Mouse (Mus musculus): ENCODE data around the gene Ndufa4l2. TPM values are rescaled to one million over a fixed set of nuclear protein-coding genes. Genes with fewer than 3 reads are reported as not detected.

Gene Ndufa4l2
- polyA plus RNA-seq, 1 experiment from 2014 or later: 64.6 TPM

DNA sequence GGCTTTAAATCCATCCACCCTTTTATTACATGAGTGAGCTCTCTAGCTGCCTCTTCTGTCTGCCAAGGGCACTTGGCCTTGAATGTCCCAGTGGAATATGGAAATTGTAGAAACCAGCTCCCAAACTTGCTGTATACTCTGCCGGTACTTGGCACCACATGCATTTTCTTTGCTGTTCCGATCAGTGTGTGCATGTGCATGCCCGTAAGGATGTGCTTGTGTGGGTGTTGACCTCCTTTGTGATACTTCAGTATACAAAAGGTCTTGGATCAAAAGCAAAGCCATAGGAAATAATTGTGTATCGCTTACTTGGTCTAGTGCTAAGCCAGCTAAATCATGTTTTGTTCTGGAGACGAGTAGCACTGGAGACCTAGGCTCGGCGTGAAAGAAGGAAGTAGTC, 25.9 kb upstream of the Ndufa4l2 start:
- no peaks in the 10 kb centered on the region for H3K4me1 ChIP-seq (ENCODE audit: control insufficient read depth, insufficient read depth, low read length)
- no peaks in the 10 kb centered on the region for H3K27me3 ChIP-seq (replicated peaks; ENCODE audit: control insufficient read depth, insufficient read depth, low read length)
- WGBS: 87% methylated on average over 7 of the region's 7 CpGs
- H3K4me3 ChIP-seq (ENCODE audit: low read length): no peak overlapping the region
- no peaks in the 10 kb centered on the region for H3K9me3 ChIP-seq (ENCODE audit: control insufficient read depth, low read length)
- H3K4me2 ChIP-seq (ENCODE audit: low read depth, low read length): no peak overlapping the region
- ATAC-seq: no peak
- no peak overlapping the region for H3K9ac ChIP-seq (ENCODE audit: low read depth, low read length)
- peaks cover 9% of the 10 kb centered on the region for H3K36me3 ChIP-seq (ENCODE audit: control insufficient read depth, insufficient read depth, low read length)
- no peak overlapping the region for H3K27ac ChIP-seq (ENCODE audit: low read length)

DNA sequence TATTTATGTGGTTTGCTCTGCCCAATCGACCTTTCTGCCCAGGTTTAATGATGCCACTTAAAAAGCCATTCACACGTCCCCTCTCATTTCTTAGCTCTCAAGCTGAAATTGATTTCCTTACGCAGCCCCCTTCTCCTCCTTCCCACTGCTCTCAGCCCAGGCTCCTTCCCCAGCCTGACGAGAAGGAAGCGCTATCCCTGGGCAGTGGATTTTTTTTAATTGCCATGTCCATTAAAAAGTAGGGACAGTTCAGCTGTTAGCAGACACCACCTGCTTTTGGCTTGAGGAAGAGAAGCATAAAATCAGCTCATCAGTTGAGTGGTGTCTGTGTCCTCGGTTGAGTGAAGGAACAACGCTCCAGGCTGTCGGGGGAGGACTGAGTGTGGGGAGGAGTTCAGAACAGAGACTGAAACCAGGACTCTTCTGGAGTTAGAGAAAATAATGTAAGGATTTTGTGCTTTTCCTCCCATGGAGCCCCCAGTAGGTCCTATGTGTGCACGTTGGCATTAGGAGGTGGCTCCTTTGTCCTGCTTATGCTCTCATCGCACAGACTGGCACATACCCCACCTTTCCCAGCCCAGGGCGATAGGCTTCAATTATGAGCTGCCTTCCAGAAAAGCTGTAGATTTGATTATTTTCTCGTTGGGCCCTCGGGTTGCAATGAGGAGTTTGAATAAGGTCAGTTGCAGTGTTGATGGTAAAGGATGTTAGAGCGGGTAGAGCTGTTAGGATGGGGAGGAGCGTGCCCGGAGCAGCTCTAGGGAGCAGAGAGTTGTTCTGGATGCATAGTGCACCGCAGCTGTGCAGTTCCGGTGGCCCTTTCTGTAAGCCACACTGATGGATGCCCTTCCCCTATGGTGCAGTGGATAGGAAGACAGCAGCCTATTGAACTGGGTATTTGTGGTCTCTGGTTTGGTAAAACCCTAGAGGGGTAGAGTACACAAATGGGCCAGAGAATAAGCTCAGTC, 24.3 kb upstream of the Ndufa4l2 start:
- WGBS: 85% methylated on average over 18 of the region's 18 CpGs
- Histone ChIP-seq H3K27me3 (replicated peaks; ENCODE audit: control insufficient read depth, insufficient read depth, low read length) (no peaks in the 10 kb centered on the region), H3K4me1 (ENCODE audit: control insufficient read depth, insufficient read depth, low read length) (no peaks in the 10 kb centered on the region), H3K4me3 (ENCODE audit: low read length) (no peak overlapping the region), H3K9me3 (ENCODE audit: control insufficient read depth, low read length) (no peaks in the 10 kb centered on the region), H3K4me2 (ENCODE audit: low read depth, low read length) (no peak overlapping the region), H3K9ac (ENCODE audit: low read depth, low read length) (no peak overlapping the region), H3K27ac (ENCODE audit: low read length) (no peak overlapping the region), H3K36me3 (ENCODE audit: control insufficient read depth, insufficient read depth, low read length) (peaks cover 14% of the 10 kb centered on the region)
- no peak for ATAC-seq

- no peak overlapping the region for H3K4me3 ChIP-seq (ENCODE audit: low read length)
- H3K36me3 ChIP-seq (ENCODE audit: control insufficient read depth, insufficient read depth, low read length): peaks cover 12% of the 10 kb centered on the region
- no peak overlapping the region for H3K27ac ChIP-seq (ENCODE audit: low read length)
- no peaks in the 10 kb centered on the region for H3K9me3 ChIP-seq (ENCODE audit: control insufficient read depth, low read length)
- H3K27me3 ChIP-seq (replicated peaks; ENCODE audit: control insufficient read depth, insufficient read depth, low read length): no peaks in the 10 kb centered on the region
- no peak overlapping the region for H3K4me2 ChIP-seq (ENCODE audit: low read depth, low read length)
- no peak for ATAC-seq
- no peaks in the 10 kb centered on the region for H3K4me1 ChIP-seq (ENCODE audit: control insufficient read depth, insufficient read depth, low read length)
- no peak overlapping the region for H3K9ac ChIP-seq (ENCODE audit: low read depth, low read length)
- WGBS: 78% methylated on average over 8 of the region's 8 CpGs
These were observed 23.6 kb upstream of the Ndufa4l2 start for GRCm38 (mm10) chr10:127491128-127491512.

GRCm38 (mm10) chr10:127492118-127492517, 22.6 kb upstream of the Ndufa4l2 start:
- Histone ChIP-seq H3K27ac (ENCODE audit: low read length) (no peak overlapping the region), H3K27me3 (replicated peaks; ENCODE audit: control insufficient read depth, insufficient read depth, low read length) (no peaks in the 10 kb centered on the region), H3K4me3 (ENCODE audit: low read length) (no peak overlapping the region), H3K9me3 (ENCODE audit: control insufficient read depth, low read length) (no peaks in the 10 kb centered on the region), H3K9ac (ENCODE audit: low read depth, low read length) (no peak overlapping the region), H3K36me3 (ENCODE audit: control insufficient read depth, insufficient read depth, low read length) (peaks cover 12% of the 10 kb centered on the region), H3K4me1 (ENCODE audit: control insufficient read depth, insufficient read depth, low read length) (no peaks in the 10 kb centered on the region), H3K4me2 (ENCODE audit: low read depth, low read length) (no peak overlapping the region)
- WGBS: 86% methylated on average over 3 of the region's 3 CpGs
- ATAC-seq: no peak

DNA sequence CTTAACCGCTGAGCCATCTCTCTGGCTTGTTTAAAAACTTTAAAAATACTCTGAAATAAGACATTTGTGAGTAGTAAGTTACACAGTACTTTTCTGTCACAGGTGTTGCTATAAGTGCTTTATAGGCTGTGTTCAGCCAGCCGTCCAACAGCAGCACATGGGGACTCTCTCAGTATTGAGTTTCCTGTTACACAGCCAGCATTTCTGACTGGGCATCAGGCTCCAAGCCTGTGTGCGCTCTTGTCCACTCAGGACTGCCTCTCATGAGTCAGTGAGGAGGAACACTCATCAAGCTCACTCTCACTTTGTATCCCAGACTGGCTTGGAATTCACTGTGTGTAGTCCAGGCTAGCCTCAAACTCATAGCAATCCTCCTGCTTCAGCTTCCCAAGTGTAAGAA, 18.6 kb upstream of the Ndufa4l2 start:
- ATAC-seq: no peak
- peaks cover 16% of the 10 kb centered on the region for H3K36me3 ChIP-seq (ENCODE audit: control insufficient read depth, insufficient read depth, low read length)
- H3K4me1 ChIP-seq (ENCODE audit: control insufficient read depth, insufficient read depth, low read length): no peaks in the 10 kb centered on the region
- no peak overlapping the region for H3K9ac ChIP-seq (ENCODE audit: low read depth, low read length)
- H3K4me3 ChIP-seq (ENCODE audit: low read length): no peak overlapping the region
- H3K9me3 ChIP-seq (ENCODE audit: control insufficient read depth, low read length): no peaks in the 10 kb centered on the region
- no peak overlapping the region for H3K27ac ChIP-seq (ENCODE audit: low read length)
- no peak overlapping the region for H3K4me2 ChIP-seq (ENCODE audit: low read depth, low read length)
- 97% methylated on average over 3 of the region's 3 CpGs for WGBS
- no peaks in the 10 kb centered on the region for H3K27me3 ChIP-seq (replicated peaks; ENCODE audit: control insufficient read depth, insufficient read depth, low read length)

DNA sequence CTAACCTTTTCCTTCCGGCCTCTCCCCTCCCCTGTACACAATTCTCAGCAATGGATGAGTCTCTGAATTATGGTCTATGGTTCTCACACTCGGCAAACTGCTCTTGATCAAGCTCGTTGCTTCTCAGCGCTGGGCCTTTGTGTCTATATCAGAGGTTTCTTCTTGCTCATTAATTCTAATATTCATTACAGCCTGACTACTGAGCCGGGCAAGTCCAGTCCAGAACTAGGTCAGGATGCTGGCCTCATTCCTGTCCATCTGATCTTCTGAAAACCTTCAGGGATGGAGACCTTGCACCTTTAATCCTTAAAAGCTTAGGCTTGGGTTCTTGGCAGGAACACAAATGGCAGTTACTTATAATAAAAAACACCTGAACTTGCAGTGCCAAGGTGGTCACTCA, 15.3 kb upstream of the Ndufa4l2 start:
- H3K9ac ChIP-seq (ENCODE audit: low read depth, low read length): no peak overlapping the region
- no peaks in the 10 kb centered on the region for H3K27me3 ChIP-seq (replicated peaks; ENCODE audit: control insufficient read depth, insufficient read depth, low read length)
- WGBS: 80% methylated on average over 5 of the region's 5 CpGs
- no peaks in the 10 kb centered on the region for H3K4me1 ChIP-seq (ENCODE audit: control insufficient read depth, insufficient read depth, low read length)
- no peak for ATAC-seq
- no peak overlapping the region for H3K27ac ChIP-seq (ENCODE audit: low read length)
- H3K4me3 ChIP-seq (ENCODE audit: low read length): no peak overlapping the region
- no peaks in the 10 kb centered on the region for H3K9me3 ChIP-seq (ENCODE audit: control insufficient read depth, low read length)
- no peak overlapping the region for H3K4me2 ChIP-seq (ENCODE audit: low read depth, low read length)
- peaks cover 12% of the 10 kb centered on the region; the same call in 1 of the 2 replicates for H3K36me3 ChIP-seq (ENCODE audit: control insufficient read depth, insufficient read depth, low read length)

GRCm38 (mm10) chr10:127500042-127500441, 14.7 kb upstream of the Ndufa4l2 start:
- Histone ChIP-seq H3K9me3 (ENCODE audit: control insufficient read depth, low read length) (no peaks in the 10 kb centered on the region), H3K27ac (ENCODE audit: low read length) (no peak overlapping the region), H3K4me3 (ENCODE audit: low read length) (no peak overlapping the region), H3K4me2 (ENCODE audit: low read depth, low read length) (no peak overlapping the region), H3K36me3 (ENCODE audit: control insufficient read depth, insufficient read depth, low read length) (peaks cover 7% of the 10 kb centered on the region; the same call in 1 of the 2 replicates), H3K27me3 (replicated peaks; ENCODE audit: control insufficient read depth, insufficient read depth, low read length) (no peaks in the 10 kb centered on the region), H3K9ac (ENCODE audit: low read depth, low read length) (no peak overlapping the region), H3K4me1 (ENCODE audit: control insufficient read depth, insufficient read depth, low read length) (no peaks in the 10 kb centered on the region)
- 79% methylated on average over 4 of the region's 4 CpGs for WGBS
- no peak for ATAC-seq

DNA sequence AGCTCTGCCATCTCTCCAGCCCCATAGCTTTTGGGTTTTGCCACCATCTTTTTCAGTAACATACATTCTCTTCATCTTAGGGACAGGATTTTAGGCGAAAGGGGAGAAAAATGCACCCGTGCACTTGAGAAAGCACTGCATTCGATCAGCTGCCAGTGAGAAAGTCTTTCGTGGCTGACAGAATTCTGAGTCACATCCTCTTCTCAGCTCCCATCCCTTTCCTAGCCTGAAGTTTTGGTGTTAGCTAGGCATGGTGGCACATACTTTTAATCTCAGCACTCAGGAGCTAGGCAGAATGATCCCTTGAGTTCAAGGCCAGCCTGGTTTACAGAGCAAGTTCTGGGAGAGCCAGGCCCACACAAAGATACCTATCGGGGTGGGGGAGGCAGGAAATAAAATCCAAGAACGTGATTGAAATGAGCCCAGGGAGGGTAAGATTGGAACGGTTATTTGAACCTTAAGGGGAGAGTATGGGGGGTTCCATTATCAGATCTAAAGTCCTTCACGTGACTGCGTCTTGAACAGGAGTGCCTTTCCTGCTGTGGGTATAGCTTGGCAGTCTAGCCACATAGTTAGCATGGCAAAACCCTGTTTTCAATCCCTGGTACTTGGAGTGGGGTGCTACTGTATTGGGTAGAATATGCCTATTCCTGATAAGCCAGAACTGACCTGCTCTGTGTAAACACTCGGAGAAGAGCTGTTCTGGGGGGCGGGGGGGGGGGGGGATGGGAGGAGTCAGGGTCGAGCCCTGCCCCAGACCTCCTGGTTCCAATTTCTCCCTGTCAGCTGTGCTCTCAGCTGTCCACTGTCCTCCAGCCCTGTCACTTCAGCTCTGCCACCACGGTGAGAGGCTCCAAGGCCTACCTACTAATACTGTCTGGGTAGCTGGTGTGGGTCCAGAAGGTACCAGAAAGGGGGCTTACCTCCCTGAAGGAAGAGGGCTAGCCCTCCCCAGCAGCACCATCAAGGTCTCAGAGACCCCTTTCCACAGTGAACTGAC, 13.6 kb upstream of the Ndufa4l2 start, which contains the start of gene Stac3:
Gene Stac3 (plus strand): TSS at position 793 of the 1,000 bp plus-strand sequence.
- WGBS: 65% methylated on average over 13 of the region's 13 CpGs
- H3K27ac ChIP-seq (ENCODE audit: low read length): no peak within 1 kb of the TSS

GRCm38 (mm10) chr10:127508239-127508638, 6.5 kb upstream of the Ndufa4l2 start:
- Histone ChIP-seq H3K9ac (ENCODE audit: low read depth, low read length) (no peak overlapping the region), H3K9me3 (ENCODE audit: control insufficient read depth, low read length) (no peaks in the 10 kb centered on the region), H3K36me3 (ENCODE audit: control insufficient read depth, insufficient read depth, low read length) (no peaks in the 10 kb centered on the region), H3K4me3 (ENCODE audit: low read length) (0 out of 2 replicates have a peak overlapping the region, but pooled peaks have one; percentile 14), H3K27ac (ENCODE audit: low read length) (no peak overlapping the region), H3K4me2 (ENCODE audit: low read depth, low read length) (peak overlapping the region; percentile 75), H3K4me1 (ENCODE audit: control insufficient read depth, insufficient read depth, low read length) (peaks cover 36% of the 10 kb centered on the region), H3K27me3 (replicated peaks; ENCODE audit: control insufficient read depth, insufficient read depth, low read length) (peaks cover 59% of the 10 kb centered on the region)
- 6% methylated on average over 15 of the region's 15 CpGs for WGBS
- no peak for ATAC-seq

More for the DNA sequence above, 13.6 kb upstream of the Ndufa4l2 start, which contains the start of gene Stac3:
- Histone ChIP-seq H3K9ac (ENCODE audit: low read depth, low read length) (no peak within 1 kb of the TSS), H3K27me3 (replicated peaks; ENCODE audit: control insufficient read depth, insufficient read depth, low read length) (no peaks in the 10 kb centered on the region), H3K9me3 (ENCODE audit: control insufficient read depth, low read length) (no peaks in the 10 kb centered on the region), H3K4me2 (ENCODE audit: low read depth, low read length) (no peak within 1 kb of the TSS), H3K36me3 (ENCODE audit: control insufficient read depth, insufficient read depth, low read length) (peaks cover 4% of the 10 kb centered on the region; the same call in 1 of the 2 replicates), H3K4me3 (ENCODE audit: low read length) (no peak within 1 kb of the TSS), H3K4me1 (ENCODE audit: control insufficient read depth, insufficient read depth, low read length) (no peaks in the 10 kb centered on the region)
- no peak for ATAC-seq

Data from intestine, embryonic 16.5 days (tissue).